Mouse (Mus musculus): ENCODE measurements around the gene Col23a1. TPM values are rescaled to one million over a fixed set of nuclear protein-coding genes. Genes with fewer than 3 reads are reported as not detected.
A peak's percentile ranks its signal among the peaks of the same experiment; 100 is the strongest.

Gene Col23a1
- total and polyA plus RNA-seq, 2 experiments from 2014 or later, result 3.5 to 7.2 TPM

GRCm38 (mm10) chr11:51367334-51367733 is 77.6 kb downstream of the Col23a1 start:
- Histone ChIP-seq H3K27me3 (ENCODE audit: control insufficient read depth, insufficient read depth, low read length) (no peaks in the 10 kb centered on the region), H3K36me3 (replicated peaks; ENCODE audit: control insufficient read depth, insufficient read depth, low read length) (no peaks in the 10 kb centered on the region), H3K27ac (ENCODE audit: low read depth) (no peak overlapping the region), H3K4me3 (ENCODE audit: low read depth, low read length) (no peak overlapping the region), H3K9me3 (replicated peaks; ENCODE audit: control insufficient read depth, low read length) (no peaks in the 10 kb centered on the region), H3K4me1 (ENCODE audit: control insufficient read depth, insufficient read depth) (peaks cover 9% of the 10 kb centered on the region; the same call in 1 of the 2 replicates), H3K9ac (replicated peaks; ENCODE audit: low read depth, low read length) (no peak overlapping the region), H3K4me2 (ENCODE audit: low read depth, low read length) (no peak overlapping the region)
- WGBS, result 56% methylated on average over 5 of the region's 5 CpGs
- no peak for TF ChIP-seq CTCF (IDR thresholded peaks at IDR 0.05; ENCODE audit: low read depth)
- ATAC-seq (ENCODE audit: insufficient read depth, low read depth) (no peak), DNase-seq (ENCODE audit: low spot score) (no peak)

- Histone ChIP-seq H3K4me1 (ENCODE audit: control insufficient read depth, insufficient read depth) (peaks cover 9% of the 10 kb centered on the region; the same call in 1 of the 2 replicates), H3K4me2 (ENCODE audit: low read depth, low read length) (no peak overlapping the region), H3K36me3 (replicated peaks; ENCODE audit: control insufficient read depth, insufficient read depth, low read length) (no peaks in the 10 kb centered on the region), H3K9ac (replicated peaks; ENCODE audit: low read depth, low read length) (no peak overlapping the region), H3K27ac (ENCODE audit: low read depth) (no peak overlapping the region), H3K9me3 (replicated peaks; ENCODE audit: control insufficient read depth, low read length) (no peaks in the 10 kb centered on the region), H3K4me3 (ENCODE audit: low read depth, low read length) (no peak overlapping the region), H3K27me3 (ENCODE audit: control insufficient read depth, insufficient read depth, low read length) (no peaks in the 10 kb centered on the region)
- 28% methylated on average over 4 of the region's 4 CpGs for WGBS
- TF ChIP-seq CTCF (IDR thresholded peaks at IDR 0.05; ENCODE audit: low read depth) (no peak), EP300 (IDR thresholded peaks at IDR 0.05; ENCODE audit: low read depth) (peak; percentile 39; the same call in 1 of the 2 replicates)
- DNase-seq (ENCODE audit: low spot score) (peak; percentile 66), ATAC-seq (ENCODE audit: insufficient read depth, low read depth) (peak; percentile 62)
Observed at GRCm38 (mm10) chr11:51370273-51370672, 80.6 kb downstream of the Col23a1 start.

GRCm38 (mm10) chr11:51371321-51371720 is 81.6 kb downstream of the Col23a1 start:
- Histone ChIP-seq H3K9ac (replicated peaks; ENCODE audit: low read depth, low read length) (no peak overlapping the region), H3K27me3 (ENCODE audit: control insufficient read depth, insufficient read depth, low read length) (no peaks in the 10 kb centered on the region), H3K4me3 (ENCODE audit: low read depth, low read length) (no peak overlapping the region), H3K4me1 (ENCODE audit: control insufficient read depth, insufficient read depth) (peaks cover 9% of the 10 kb centered on the region; the same call in 1 of the 2 replicates), H3K4me2 (ENCODE audit: low read depth, low read length) (no peak overlapping the region), H3K36me3 (replicated peaks; ENCODE audit: control insufficient read depth, insufficient read depth, low read length) (no peaks in the 10 kb centered on the region), H3K27ac (ENCODE audit: low read depth) (no peak overlapping the region), H3K9me3 (replicated peaks; ENCODE audit: control insufficient read depth, low read length) (no peaks in the 10 kb centered on the region)
- TF ChIP-seq EP300 (IDR thresholded peaks at IDR 0.05; ENCODE audit: low read depth) (no peak), CTCF (IDR thresholded peaks at IDR 0.05; ENCODE audit: low read depth) (no peak)
- WGBS, result 71% methylated on average over 4 of the region's 4 CpGs
- peak; percentile 14 for DNase-seq (ENCODE audit: low spot score)
- ATAC-seq (ENCODE audit: insufficient read depth, low read depth), result peak; percentile 69; the same call in 1 of the 2 replicates

- Histone ChIP-seq H3K27ac (ENCODE audit: low read depth) (no peak overlapping the region), H3K4me3 (ENCODE audit: low read depth, low read length) (no peak overlapping the region), H3K9ac (replicated peaks; ENCODE audit: low read depth, low read length) (no peak overlapping the region), H3K27me3 (ENCODE audit: control insufficient read depth, insufficient read depth, low read length) (no peaks in the 10 kb centered on the region), H3K4me1 (ENCODE audit: control insufficient read depth, insufficient read depth) (peaks cover 9% of the 10 kb centered on the region; the same call in 1 of the 2 replicates), H3K9me3 (replicated peaks; ENCODE audit: control insufficient read depth, low read length) (no peaks in the 10 kb centered on the region), H3K4me2 (ENCODE audit: low read depth, low read length) (no peak overlapping the region), H3K36me3 (replicated peaks; ENCODE audit: control insufficient read depth, insufficient read depth, low read length) (no peaks in the 10 kb centered on the region)
- WGBS, result 78% methylated on average over 1 of the region's 1 CpGs
- ATAC-seq (ENCODE audit: insufficient read depth, low read depth) (no peak), DNase-seq (ENCODE audit: low spot score) (no peak)
- TF ChIP-seq EP300 (IDR thresholded peaks at IDR 0.05; ENCODE audit: low read depth) (no peak), CTCF (IDR thresholded peaks at IDR 0.05; ENCODE audit: low read depth) (no peak)
Observed at GRCm38 (mm10) chr11:51371926-51372325, 82.2 kb downstream of the Col23a1 start.

- DNase-seq (ENCODE audit: low spot score) (no peak), ATAC-seq (ENCODE audit: insufficient read depth, low read depth) (no peak)
- no peaks in the 10 kb centered on the region for H3K4me1 ChIP-seq (ENCODE audit: control insufficient read depth, insufficient read depth)
- 61% methylated on average over 5 of the region's 5 CpGs for WGBS
- H3K9me3 ChIP-seq (replicated peaks; ENCODE audit: control insufficient read depth, low read length), result no peaks in the 10 kb centered on the region
- TF ChIP-seq CTCF (IDR thresholded peaks at IDR 0.05; ENCODE audit: low read depth) (no peak; the same call in 1 of the 2 replicates), EP300 (IDR thresholded peaks at IDR 0.05; ENCODE audit: low read depth) (no peak)
- H3K27ac ChIP-seq (ENCODE audit: low read depth), result no peak overlapping the region
- no peaks in the 10 kb centered on the region for H3K36me3 ChIP-seq (replicated peaks; ENCODE audit: control insufficient read depth, insufficient read depth, low read length)
- no peak overlapping the region for H3K4me2 ChIP-seq (ENCODE audit: low read depth, low read length)
- no peaks in the 10 kb centered on the region for H3K27me3 ChIP-seq (ENCODE audit: control insufficient read depth, insufficient read depth, low read length)
- H3K4me3 ChIP-seq (ENCODE audit: low read depth, low read length), result no peak overlapping the region
- no peak overlapping the region for H3K9ac ChIP-seq (replicated peaks; ENCODE audit: low read depth, low read length)
Observed at GRCm38 (mm10) chr11:51377199-51377598, 87.5 kb downstream of the Col23a1 start.

GRCm38 (mm10) chr11:51388892-51389340 is 99.2 kb downstream of the Col23a1 start:
- Histone ChIP-seq H3K27me3 (ENCODE audit: control insufficient read depth, insufficient read depth, low read length) (0 out of 2 replicates have a peak, but pooled peaks cover 4% of the 10 kb centered on the region), H3K4me2 (ENCODE audit: low read depth, low read length) (no peak overlapping the region), H3K4me1 (ENCODE audit: control insufficient read depth, insufficient read depth) (no peaks in the 10 kb centered on the region), H3K9me3 (replicated peaks; ENCODE audit: control insufficient read depth, low read length) (no peaks in the 10 kb centered on the region), H3K9ac (replicated peaks; ENCODE audit: low read depth, low read length) (no peak overlapping the region), H3K36me3 (replicated peaks; ENCODE audit: control insufficient read depth, insufficient read depth, low read length) (no peaks in the 10 kb centered on the region), H3K27ac (ENCODE audit: low read depth) (no peak overlapping the region), H3K4me3 (ENCODE audit: low read depth, low read length) (no peak overlapping the region)
- TF ChIP-seq EP300 (IDR thresholded peaks at IDR 0.05; ENCODE audit: low read depth) (no peak), CTCF (IDR thresholded peaks at IDR 0.05; ENCODE audit: low read depth) (no peak)
- DNase-seq (ENCODE audit: low spot score) (no peak), ATAC-seq (ENCODE audit: insufficient read depth, low read depth) (no peak)
- WGBS, result 61% methylated on average over 8 of the region's 8 CpGs

Measured in heart, postnatal 0 days (tissue).